Mouse (Mus musculus) small intestine, adult 2 months (tissue): ENCODE measurements around the gene Ift22.

Source experiments
- CTCF ChIP-seq: fragments of 200-500 bp; IDR thresholded peaks from 2 replicates; pipeline ENCODE4 v1.5.1; 2012; ENCODE audit warnings: low read depth, mild to moderate bottlenecking, control low read depth, inconsistent platforms, low read length, moderate library complexity, mixed read lengths; ENCODE audit not compliant: insufficient replicate concordance, insufficient read length; ENCODE audit errors: extremely low read depth
- POLR2A ChIP-seq: fragments of 200-500 bp; IDR thresholded peaks from 2 replicates; pipeline ENCODE4 v1.6.1; 2012; ENCODE audit warnings: low read depth, mild to moderate bottlenecking, control low read depth, inconsistent platforms, low read length, moderate library complexity

DNA sequence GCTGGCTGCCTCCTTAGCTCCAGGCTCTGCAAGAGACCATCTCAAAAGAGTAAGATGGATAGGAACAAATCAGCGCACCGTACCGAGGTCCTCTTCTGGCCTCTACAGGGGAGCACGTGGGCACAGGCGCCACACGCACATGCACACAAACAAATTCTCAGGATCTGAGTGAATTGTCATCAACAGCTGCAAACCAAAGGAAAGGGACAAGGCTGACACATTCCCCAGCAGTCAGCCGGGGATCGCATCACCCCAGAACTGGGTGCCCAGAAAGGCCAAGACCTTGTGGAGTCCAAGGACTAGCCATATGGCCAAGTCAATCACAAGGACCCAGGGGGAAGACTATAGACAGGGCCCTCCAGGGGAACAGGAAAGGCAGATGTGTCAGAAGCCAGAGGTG is 35.5 kb upstream of the Ift22 start:
- TF ChIP-seq CTCF (no peak), POLR2A (no peak)
